Mouse (Mus musculus): ENCODE data around the gene Lman2l.

Gene Lman2l

DNA sequence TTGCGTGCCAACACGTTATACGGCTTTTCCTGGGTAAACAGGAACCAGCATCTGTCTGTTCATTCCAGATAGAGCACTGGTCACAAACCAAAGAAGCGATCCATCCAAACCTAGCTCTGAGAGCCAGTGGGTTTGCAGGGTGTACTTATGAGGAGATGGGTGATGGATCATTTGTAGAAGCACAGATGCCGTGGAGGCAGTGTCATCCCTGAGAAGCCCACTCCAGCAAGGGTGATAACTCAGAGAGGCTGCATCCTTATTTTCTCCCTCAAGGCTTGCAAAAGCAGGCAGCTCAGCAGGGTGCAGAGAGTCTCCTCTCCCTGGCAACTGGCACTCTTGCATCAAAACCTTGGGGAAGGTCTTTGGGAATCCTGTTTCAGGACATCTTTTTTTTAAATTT lies 13.1 kb upstream of the Lman2l start:
- in situ Hi-C loops (cut with MboI, MseI), result no loop called here

DNA sequence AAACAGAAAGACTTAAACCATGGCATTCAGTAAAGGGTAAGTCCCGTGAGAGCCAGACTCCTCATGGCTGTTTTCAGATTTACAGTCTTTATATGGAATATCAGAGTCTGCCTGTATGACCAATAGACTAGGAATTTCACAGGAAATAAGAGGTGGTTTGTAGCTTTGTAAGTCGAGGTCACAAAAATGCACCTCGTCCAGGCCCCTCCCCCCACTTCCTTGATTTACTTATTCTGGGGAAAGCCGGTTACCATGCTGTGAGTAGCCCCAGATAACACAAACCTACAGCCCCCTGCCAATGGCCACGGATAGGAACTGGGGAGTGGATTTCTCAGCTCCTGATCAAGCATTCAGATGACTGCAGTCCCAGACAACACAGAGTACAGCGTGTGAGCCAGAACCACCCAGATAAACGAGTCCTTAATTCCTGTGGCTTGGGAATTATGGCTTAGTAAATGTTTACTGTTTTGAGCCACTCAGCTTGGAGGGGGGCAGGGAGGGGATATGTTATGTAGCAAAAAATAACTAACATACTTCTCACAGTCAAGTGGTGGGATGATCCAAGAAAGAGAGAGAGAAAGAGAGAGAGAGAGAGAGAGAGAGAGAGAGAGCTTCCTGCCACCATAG lies 12.4 kb upstream of the Lman2l start:
- in situ Hi-C loops (cut with MboI, MseI), result no loop called here

DNA sequence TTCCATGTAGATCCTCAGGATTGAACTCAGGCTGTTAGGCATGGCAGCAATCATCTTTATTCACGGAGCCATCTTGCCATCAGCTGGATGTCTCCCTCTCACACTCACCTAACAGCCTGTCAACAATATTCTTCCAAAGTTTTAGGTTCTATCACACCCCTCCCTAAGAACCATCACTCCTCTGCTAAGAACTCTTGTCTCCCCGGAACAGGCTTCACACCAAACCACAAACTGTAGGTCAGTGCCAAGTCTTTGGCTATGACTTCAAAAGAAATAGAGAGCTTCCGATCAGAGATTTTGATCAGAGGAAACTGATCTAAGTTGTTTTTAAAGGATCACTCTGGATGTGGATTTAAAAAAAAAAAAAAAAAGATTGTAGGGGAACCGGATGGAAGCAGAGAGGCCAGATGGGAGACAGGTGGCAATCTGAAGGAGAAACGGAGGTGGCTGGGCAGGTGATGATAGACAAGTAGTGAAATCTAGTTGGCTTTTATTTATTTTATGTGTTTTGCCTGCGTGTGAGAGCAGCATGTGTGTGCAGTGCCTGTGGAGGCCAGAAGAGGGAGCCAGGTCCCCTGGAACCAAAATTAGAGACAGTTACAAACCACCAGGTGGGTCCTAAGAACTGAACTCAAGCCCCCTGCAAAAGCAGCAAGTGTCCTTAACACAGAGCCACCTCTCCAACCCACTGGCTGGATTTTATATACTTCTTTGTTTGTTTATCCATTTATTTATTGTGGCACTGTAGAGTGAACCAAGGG lies 9.2 kb upstream of the Lman2l start:
- in situ Hi-C loops (cut with MboI, MseI), result no loop called here

DNA sequence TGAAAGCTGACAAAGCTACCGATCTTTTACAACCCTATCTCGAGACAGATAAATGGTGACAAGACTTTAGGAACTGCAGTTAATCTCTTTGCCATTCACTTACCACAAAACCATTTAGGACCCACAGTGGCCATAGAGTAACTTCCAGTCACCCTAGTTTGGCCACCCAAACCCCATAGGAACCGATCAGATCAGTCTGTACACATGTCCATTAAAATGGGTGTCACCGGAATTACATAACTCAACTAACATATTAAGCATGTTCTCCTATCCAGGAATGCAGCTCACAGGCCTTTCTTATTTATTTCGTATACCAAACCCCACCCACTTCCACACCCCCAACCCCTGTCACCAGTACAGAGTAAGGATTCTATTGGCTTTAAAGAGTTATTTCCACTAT lies 1.8 kb upstream of the Lman2l start:
- in situ Hi-C loops (cut with MboI, MseI), result loop anchor here (10.0 kb wide), 1 partner anchor 1678 kb away; the partner anchor contains the start of gene Rev1

DNA sequence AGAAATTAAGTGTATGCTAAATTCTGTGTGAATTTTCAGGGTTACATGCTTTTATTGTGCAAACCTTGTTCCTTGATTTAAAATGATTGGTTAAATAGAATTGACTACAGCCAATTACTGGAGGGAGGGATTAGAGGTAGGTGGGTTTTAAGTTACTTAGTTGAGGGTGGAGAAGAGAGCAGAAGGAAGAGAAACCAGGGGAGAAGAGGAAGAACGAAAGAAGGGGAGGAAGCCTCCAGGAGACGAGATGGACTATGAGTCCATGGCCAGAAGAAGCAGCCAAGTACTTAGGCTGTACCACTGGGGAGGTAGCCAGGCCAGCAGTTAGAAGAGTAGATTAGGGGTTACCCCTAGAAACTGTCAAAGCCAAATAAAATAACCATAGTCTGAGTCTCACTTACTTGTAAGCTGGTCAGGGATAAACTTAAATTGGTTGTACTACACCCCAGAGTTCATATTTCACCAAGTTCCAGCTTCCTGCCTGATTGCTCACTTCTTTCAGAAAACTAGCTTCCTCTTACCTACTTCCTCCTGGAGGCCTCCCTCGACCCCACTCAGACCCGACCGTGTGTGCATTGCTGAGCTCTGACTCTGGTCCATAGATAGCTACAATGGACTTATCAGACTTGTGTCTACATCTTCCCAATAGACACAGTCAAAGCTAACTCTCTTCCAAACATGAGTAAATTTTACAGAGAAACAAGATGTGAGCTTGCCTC lies 1.2 kb upstream of the Lman2l start:
- in situ Hi-C loops (cut with MboI, MseI), result loop anchor here (10.0 kb wide), 1 partner anchor 1679 kb away; the partner anchor contains the start of gene Rev1

DNA sequence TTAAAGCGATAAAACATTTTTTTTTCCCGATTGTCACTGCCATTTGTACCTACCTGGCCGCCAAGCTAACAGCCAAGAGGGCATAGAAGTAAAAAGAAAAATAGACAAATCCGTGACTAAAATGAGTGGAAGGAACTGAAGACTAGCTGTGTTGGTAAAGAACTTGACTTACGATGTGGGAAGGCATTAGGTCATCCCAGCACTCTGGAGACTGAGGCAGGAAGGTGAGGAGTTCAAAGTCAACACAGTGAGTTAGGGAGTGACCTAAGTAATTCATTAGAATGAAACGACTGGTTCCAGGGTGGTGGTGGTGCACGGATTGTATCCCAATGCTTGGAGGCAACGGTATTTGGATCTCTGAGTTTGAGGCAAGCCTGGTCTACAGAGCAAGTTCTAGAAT lies 437 bp upstream of the Lman2l start:
- in situ Hi-C loops (cut with MboI, MseI), result loop anchor here (10.0 kb wide), 1 partner anchor 1679 kb away; the partner anchor contains the start of gene Rev1

DNA sequence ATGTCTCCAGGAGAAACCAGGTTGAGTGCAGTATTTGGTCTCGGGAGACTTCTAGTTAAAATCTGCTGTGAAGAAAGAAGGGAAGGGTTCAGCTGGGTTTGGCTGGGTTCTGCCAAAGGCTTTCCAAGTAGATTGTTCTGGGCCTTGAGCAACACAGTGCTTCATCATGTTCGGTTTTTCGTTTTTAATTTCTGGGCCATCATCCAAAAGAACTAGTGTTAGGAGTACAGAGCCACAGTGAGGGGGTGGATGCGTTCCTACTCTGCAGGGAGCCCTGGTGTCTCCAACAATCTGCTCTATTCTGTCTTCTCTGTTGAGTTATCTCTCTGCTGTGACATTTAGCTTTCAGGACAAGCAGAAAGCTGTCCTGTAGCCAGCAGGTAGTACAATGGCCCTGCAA lies 4.0 kb downstream of the Lman2l start:
- in situ Hi-C loops (cut with MboI, MseI), result loop anchor here (10.0 kb wide), 1 partner anchor 1684 kb away; the partner anchor contains the start of gene Rev1

DNA sequence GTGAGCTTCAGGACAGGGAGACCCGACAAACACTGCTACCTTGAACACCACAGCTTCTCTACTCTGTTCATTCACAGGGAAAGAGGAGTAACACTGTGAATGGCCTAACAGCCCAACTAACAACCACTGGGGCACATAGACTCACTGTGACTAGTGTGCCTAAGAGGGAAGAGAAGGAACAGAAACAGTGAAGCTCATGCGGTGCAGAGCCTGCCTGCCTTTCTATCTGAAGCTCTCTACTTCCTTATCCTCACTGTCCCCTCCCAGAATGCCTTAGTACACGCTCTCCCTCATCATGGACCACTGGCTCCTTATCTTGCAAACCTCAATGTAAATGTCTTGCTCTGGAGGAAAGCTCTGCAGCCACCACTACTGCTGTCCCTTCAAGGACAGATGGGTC lies 7.8 kb downstream of the Lman2l start:
- in situ Hi-C loops (cut with MboI, MseI), result no loop called here

DNA sequence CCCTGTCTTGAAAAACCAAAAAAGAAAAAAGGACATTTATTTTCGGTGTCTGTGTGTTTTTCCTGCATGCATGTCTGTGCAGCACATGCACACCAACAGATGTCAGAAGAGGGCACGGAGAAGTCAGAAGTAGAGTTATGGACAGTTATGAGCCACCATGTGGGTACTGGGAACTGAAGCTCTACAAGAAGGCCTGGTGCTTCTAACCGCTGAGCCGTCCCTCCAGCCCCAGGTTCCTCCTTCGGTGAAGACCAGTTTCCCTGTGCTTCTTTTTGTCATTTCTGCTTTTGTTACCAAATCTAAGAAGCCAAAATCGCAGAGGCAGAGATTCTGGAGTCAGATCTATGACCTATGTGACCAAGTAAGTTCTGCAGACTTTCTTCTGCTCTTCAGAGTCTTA lies 8.6 kb downstream of the Lman2l start:
- in situ Hi-C loops (cut with MboI, MseI), result no loop called here

DNA sequence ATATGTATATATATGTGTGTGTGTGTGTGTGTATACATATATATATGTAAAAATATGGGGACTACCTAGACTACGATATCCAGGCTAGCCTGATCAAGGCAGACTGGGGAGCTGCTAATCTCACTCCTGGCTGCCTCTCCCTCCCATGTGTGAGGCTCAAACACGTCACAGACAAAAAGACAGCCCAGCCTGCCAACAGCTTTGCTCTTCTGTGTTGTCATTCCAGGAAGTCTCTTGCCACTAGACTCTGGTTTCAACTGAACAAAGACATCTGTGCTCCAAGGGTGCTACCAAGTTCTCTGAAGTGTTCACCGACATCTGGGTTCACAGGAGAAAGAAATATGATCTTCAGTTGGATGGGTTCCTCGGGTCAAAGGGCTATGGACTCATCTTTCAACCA lies 10.0 kb downstream of the Lman2l start:
- in situ Hi-C loops (cut with MboI, MseI), result no loop called here

DNA sequence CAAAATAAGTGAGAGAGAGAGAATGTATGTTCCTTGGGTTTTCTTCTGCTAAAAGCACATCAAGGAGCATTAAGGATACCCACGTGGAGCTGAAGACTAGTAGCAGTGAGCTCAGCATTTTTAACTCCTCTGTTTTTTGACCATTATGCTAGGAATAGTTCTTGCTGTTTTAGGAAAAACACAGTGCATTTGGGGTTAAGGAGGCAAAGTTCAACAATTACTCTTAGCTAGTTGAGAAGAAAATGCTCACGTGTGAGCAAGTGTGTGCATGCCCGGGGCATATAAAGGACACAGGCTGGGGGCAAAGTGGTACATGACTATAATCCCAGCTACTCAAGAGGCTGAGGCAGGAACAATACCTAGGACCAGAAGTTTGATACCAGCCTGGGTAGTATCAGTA lies 11.5 kb downstream of the Lman2l start:
- in situ Hi-C loops (cut with MboI, MseI), result no loop called here

DNA sequence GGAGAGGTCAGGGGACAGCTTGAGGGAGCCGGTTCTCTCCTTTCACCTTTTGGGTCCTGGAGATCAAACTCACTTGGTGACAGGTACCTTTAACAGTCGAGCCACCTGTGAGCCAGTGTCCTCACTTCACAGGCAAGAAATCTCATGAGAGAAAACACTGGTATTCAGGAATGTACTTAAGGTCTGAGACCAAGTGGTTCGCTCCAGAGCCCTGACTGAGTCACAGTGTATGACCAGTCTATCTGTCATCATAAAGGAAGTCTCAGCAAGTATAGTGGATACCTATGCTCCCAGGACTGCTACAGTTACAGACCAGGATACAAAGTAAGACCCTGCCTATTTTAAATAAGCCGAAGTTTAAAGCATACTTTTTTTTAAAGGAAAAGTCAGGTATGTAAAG lies 12.1 kb downstream of the Lman2l start:
- in situ Hi-C loops (cut with MboI, MseI), result no loop called here

DNA sequence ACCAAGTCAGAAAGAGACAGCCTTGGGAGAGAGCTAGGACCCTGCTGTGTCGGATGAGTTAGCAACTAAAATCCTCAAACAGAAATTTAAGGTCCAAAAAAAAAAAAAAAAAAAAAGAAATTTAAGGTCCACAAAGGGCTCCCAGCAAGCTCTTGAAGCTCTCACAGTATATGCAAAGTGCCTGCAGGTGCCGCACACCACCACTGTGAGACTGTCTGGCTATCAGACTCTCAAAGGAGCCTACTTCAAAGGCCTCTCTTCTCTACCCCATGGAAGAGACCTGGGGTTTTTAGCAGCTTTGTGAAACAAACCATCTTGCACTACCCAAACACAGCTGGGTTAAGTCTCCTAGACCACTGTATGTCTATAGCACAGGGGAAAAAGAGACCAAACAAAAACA lies 15.6 kb downstream of the Lman2l start:
- in situ Hi-C loops (cut with MboI, MseI), result no loop called here

DNA sequence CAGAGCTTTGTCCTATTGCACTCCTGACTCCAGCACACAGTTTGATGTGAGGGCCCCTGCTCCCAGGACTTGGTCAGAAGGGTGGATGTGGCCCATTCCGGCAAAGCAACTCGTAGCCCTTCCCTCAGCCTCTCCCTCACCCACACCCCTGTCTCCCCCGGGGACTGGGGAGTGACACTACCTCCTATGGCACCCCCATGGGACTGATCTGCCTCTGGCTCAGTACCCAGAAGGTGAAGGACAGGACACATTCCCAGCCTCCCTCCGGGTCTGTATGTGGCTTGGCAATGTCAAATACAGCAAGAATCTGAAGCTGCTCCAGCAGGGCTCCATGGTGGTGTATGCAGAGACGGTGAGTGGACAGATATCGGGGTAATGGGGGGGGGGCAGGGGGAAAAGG lies 40.5 kb downstream of the Lman2l start:
- in situ Hi-C loops (cut with MboI, MseI), result no loop called here

DNA sequence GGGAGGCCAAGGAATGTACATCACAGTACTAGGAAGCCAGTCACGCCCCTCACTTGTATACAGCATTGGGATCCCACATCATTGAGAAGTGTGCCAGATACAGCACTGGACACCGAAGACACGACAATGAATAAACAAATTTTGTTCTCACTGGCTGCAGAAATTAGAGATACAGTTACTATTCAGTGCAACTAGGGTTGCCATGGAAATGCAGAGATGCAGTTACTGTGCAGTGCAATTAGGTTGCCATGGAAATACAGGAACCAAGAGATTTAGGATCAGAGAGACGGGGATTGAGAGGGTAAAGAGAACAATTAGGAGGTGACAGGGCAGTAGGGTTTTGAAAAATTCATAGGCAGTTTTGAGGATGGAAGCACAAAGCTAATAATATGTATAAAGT lies 43.6 kb downstream of the Lman2l start:
- in situ Hi-C loops (cut with MboI, MseI), result no loop called here

DNA sequence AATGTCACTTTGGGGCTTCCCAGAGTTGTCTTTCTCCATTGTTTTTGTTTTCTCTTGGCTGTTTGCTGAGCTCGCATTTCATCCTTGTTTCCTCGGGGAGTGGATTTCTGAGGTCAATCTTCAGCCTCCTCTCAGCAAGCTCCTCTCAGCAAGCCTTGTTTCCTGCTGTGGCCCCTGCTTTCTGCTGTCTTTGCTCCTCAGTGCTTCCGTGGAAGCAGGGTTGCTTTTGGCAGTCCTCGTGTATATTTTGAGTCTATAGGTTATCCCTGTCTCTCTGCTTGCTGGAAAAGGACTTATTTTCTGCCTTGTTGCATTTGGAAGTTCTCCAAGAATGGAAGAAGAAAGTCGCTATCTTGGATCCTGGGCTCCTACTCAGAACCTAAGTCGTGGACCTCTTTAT lies 48.0 kb downstream of the Lman2l start:
- in situ Hi-C loops (cut with MboI, MseI), result no loop called here

DNA sequence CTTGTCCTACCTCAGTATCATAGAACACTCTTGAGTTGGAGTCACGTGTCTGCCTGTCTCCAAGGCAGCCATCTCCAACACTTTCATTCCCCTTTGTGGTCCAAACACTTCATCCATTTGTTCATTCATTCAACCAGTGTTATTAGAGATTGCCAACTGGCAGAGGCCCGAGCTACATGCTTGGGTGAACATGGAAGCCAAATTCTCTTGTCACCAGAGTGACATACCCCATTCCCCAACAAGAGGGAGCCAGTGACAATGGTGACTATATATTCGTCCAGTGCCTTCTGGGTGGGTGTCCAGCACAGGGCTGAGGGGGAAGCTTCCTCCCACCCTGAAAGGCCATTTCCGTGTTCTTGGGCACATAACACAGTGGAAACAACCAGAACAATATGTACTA lies 65.5 kb downstream of the Lman2l start:
- in situ Hi-C loops (cut with MboI, MseI), result no loop called here

DNA sequence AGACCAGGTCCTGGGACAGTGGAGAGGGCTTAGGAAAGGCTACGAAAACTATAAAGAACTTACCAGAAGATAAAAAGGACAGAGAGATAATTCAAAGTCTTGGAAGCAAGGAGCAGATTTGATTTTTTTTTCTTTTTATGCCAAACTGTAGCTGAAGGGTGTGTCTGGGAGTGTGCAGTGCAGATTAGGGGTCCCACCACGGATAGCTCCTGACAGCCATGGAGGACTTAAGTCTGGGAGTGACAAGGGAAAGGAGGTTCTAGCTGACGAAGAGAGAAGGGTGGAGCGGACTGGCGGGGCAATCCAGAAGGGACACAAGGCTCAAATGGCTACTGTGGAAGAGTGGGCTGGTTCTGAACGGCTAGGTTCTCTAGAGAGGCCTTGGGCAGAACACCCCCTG lies 66.2 kb downstream of the Lman2l start:
- in situ Hi-C loops (cut with MboI, MseI), result no loop called here

DNA sequence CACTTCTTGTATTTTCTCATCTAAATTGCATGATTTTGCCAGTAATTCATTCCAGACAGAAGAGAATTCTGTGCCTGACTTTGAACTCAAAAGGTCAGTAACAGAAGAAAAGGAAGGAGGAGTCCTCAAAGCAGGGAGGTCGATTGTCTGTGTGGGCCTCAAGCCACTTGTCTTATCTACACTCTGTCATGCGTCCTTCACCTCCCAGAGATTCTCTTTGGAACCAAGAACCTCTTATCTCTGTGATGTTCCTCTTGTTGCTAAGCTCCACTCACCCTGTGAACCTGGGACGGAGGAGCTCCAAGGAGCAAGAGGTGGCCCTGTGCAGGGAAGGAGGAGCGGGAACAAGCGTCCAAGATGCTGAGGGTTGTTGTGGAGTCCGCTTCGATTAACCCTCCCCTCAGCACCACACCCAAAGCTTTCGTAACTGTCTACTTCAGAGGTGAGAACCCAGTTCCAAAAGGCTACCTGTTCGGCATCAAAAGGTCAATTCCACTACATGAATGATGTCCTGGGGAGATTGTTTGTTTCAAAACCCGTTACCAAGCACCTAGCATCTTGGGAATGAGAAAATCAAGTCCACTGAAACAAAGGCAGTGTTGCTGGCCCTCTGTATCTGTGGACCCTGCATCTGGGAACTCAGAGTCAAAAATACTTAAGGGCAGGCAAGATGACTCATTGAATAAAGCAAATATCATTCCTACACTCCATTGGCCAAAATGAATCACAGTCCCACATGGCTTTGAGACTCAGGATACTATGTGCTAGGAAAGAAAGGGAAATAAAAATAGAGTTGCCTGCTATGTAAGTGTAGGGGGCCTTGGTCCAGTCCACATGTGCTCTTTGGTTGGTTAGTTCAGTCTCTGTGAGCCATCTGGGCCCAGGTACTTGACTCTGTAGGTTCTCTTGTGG lies 72.9 kb downstream of the Lman2l start, which contains the start of gene Fer1l5:
Fer1l5 (plus strand) TSS at position 358 of the 912 bp plus-strand sequence.
- in situ Hi-C loops (cut with MboI, MseI), result no loop called here

DNA sequence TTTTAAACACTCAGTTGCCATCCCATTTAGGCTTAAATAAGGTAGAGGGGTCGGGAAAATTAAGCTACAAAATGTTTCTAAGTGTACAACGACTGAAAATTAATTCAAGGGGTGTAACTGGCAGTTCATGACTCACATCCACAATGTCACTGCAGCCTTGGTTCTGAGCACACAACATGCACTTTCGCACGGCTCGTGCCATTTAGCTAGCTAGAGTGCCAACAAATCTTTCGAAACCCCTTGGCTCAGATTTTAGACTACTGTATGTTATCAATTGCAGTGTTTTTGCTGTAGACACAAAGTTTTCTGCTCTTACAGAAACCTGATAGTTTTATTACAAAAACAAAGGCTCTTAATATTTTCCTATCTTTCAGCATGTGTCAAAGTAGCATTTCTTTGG lies 74.2 kb downstream of the Lman2l start:
- in situ Hi-C loops (cut with MboI, MseI), result no loop called here
